Mouse (Mus musculus) ovary, postnatal 14 days (tissue): ENCODE measurements at regions not wholly inside any gene's neighbourhood (a gene's known extent, or its start where the extent isn't known, plus 50 kb on each side); places are given as distances from the start of the nearest gene placed in this dataset.

Experiments
- DNase-seq: peaks from one replicate; pipeline ENCODE4 v3.0.0; 2022; ENCODE audit warnings: low spot score

DNA sequence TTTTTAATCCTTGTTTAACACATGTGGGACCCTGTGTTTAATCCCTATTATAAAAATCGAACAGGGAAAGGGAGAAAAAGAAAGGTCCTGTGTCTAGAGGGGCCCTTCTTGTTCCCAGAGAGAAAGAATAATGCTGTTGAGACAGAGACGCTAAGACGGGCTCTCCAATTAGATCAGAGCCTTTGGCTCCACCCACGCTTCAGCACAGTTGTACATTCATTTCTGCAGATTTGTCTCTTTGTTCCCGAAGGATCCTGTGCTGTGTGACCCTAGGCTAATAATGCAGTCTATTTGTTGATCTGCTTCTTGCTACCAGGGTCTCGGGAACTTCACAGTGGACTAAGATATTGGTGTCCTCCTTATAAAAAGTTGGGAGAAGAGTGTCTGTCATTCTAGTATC is 92.0 kb downstream of the Cdc5l start:
- no peak for DNase-seq

DNA sequence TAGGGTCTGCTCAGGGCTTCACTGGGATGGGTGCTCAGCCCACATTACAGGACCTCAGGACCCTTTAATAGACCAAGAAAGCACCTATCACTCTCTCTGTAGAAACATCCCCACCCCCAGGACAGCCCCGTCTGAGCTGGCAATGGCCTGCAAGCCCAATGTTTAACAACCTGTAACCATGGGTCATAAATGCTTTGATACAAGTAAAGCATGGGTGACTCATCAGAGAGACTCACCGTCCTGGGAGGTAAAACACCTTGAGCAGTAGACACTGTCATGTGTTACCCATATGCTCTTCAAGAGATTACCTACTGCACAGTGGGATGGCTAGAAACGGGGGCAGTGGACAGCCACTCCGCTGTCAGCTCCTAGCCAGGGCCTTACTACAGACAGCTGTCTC is 92.7 kb downstream of the Cdc5l start:
- no peak for DNase-seq

- no peak for DNase-seq
Observed at GRCm38 (mm10) chr17:45339226-45339625, 94.3 kb downstream of the Cdc5l start.

GRCm38 (mm10) chr17:45338086-45338485 is 95.5 kb downstream of the Cdc5l start:
- DNase-seq = no peak

DNA sequence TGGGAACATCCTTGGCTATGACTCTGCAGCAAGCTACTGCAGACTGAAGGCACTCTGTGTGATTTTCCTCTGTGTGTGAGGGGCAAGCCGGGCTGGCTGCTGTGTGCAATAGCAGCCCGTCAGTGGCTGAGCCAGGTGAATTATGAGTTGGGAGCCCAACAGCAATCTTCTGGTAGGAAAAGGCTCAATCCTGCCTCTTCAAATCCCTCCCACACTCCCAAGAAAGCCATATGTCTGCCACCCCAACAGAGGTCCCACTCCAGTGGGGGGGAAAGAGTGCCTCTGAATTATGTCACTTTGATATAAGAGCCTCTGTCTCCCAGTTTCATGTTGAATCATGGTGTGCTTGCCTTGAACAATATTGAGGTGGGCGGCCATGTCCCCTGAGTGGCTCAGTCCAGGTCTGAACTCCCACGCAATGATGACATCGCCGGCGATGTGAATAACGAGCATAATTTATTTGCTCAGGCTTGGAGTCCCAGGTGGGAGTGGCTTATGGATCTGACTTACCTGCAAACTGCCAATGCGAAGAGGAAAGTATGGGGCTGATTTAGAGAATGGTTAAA is 97.9 kb downstream of the Cdc5l start:
- DNase-seq = no peak

DNA sequence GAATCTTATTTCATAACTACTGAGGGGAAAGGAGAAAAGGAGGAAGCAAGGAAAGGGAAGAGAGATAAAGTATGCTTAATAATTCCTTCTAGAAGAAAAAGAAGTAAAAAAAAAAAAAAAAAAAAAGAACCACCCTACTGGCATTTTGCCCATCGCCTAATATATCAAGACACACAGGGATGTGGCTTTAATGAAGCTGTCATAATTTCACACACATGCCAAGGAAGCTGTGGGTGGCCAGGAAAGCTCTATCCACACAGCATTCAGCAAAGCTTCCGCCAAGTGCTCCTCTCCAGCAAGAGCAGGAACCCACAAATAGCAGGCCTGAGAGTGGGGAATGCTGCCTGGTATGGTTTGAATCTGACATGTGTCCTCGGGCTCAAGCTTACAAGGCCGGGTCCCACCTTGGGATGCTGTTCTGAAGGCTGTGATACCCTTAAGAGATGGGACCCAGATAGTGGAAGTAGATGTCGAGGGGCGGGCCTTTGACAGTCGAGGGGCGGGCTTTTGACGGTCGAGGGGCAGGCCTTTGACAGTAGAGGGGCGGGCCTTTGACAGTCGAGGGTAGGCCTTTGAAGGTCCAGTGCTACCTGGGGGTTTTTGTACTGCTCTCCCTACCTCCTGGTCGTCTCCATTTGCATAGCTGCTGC is 98.7 kb downstream of the Cdc5l start:
- DNase-seq = no peak

- no peak for DNase-seq
Observed at GRCm38 (mm10) chr17:45332321-45332720, 101.2 kb downstream of the Cdc5l start.

GRCm38 (mm10) chr17:45329241-45329640 is 104.3 kb downstream of the Cdc5l start:
- no peak for DNase-seq

GRCm38 (mm10) chr17:45326726-45327125 is 106.8 kb downstream of the Cdc5l start:
- DNase-seq = no peak

DNA sequence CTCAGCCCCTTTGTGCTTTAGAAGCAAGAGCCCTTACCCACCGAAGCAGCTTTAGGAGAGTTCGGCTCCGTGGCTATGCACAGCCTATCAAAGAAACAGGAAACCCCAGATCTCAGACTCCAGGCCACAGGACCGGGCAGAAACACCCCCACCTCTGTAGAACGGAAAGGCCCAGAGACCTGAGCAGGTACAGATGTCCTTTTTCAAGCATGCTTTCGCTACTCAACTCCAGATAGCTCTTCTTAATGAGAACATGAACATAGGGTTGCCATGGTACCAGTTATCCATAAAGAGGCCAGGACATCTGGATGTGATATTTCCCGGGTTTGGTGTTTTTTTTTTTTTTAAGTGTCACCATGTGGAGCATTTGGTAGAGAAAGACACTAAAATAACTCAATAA is 107.4 kb downstream of the Cdc5l start:
- DNase-seq = no peak

DNA sequence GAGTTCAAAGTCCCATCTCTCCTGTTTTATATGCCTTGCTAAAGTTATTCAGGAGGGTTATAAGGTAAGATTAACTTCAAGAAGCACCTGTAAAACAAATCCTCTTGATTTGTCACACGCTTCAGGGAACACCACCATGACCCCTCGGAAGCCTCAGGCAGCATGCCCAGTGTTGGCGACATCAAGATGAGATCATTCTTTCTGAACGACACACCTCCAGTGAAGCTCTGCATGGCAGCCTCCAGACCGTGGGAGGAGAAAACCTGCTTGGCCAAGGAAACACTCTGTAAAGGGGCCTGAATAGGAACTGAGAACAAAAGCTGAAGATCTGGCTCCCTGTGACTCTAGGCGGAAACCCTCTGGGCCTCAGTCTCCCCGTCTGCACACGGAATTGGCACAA is 110.7 kb downstream of the Cdc5l start:
- peak; percentile 19 for DNase-seq

GRCm38 (mm10) chr17:45320074-45320473 is 113.5 kb downstream of the Cdc5l start:
- DNase-seq = no peak

DNA sequence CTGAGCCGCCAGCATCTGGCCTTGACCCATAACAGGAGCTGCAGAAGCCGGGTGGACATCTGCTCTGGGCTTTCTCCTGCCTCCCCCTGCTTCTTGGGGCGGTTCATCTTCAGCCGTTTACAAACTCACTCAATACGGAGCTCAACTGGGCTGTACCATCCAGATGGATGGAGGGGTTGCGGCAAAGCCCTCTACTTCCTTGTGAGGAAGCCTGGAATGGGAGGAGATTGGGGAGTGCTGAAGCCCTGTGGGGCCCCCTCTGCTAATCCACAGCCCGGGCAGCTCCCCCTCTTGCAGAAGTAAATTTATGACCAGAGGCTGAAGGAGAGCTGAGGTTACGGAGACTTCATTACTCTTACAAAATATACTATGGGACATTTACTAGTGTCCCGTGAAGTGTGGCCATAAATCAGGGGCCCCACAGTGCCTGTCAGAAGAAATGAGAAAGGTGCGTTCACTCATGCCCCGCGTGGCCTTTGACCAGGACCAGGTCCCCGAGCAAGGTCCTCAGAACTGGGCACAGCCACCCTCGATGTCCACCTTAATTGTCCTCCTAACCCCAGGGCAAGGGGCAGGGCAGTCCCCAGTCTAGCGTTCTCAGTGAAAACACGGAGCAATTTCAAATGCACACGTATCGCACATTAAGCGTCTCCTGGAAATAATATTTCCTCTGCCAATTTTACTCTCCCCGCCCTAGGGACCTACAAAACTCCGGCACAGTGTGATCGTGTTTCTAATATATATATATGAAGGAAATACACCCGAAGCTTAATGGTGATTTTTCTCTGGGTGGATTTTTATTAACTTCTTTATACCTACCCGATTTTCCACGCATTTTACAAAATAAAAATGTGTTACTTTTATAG is 115.1 kb downstream of the Cdc5l start:
- DNase-seq = peak; percentile 21

- DNase-seq = peak; percentile 38
Observed at GRCm38 (mm10) chr17:45312510-45313266, 120.8 kb downstream of the Cdc5l start.

- no peak for DNase-seq
Observed at GRCm38 (mm10) chr17:45306506-45306905, 127.0 kb downstream of the Cdc5l start.

- DNase-seq = no peak
Observed at GRCm38 (mm10) chr17:45303183-45303582, 130.4 kb downstream of the Cdc5l start.

GRCm38 (mm10) chr17:45298355-45298754 is 135.2 kb downstream of the Cdc5l start:
- DNase-seq = no peak

- no peak for DNase-seq
Observed at GRCm38 (mm10) chr17:45297860-45298259, 135.7 kb downstream of the Cdc5l start.

DNA sequence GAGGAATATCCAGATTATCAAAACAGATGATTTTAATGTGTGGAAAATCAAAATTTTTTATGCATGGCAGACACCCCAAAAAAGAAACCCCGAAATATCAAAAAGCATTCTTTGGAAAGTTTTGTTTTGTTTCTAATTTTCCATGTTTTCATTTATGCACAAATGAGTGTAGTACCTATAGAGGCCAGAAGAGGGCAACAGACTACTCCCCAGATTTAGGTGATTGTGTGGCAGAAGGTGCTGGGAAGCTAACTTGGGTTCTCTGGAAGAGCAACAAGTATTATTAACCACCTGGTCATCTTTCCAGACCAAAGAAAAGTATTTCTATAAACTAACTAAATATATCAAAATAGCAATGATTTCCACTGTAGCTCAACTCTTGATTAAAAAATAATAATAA is 137.2 kb downstream of the Cdc5l start:
- DNase-seq = no peak

DNA sequence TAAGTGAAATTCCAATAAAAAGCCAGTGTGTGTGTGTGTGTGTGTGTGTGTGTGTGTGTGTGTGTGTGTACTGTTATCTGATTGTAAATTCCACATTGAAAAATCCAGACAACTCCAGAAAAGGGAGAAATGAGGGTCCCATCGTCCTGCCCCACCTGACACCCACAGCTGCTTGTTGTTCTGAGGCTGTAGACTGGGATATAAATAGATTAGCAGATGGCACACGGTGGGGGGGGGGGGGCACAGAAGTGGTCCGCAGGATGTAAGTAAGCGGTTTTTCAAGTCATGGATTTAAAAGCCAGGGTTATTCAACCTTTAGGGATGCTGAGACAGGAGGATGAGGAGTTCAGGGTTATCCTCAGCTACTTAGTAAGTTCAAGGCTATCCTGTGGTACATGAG is 138.7 kb downstream of the Cdc5l start:
- no peak for DNase-seq

DNA sequence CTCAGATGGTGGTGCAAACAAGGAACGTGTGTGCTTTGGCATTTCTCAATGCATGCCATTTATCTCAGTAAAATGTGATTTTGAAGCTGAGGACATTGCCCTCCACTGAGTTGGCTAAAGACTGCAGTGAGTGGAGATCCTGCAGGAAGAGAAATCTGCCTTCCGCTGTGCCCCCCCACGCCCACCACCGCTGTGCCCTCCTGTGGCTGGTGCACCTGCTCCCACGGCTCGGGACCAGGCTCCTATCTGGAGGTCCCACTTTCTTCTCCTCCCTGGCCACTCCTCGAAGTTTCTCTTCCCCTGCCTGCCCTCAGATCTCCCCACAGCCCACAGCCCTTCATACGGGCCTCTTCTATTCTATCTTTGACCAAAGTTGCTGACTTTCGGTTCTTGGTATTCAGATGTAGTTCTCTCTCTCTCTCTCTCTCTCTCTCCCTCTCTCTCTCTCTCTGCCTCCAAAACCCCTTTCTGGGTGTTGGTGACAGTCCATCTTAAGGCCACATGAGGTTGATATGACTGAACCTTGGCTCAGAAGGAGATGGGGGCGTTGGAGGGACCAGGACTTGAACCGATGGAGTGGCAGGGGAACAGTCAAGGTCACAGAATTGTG is 139.2 kb downstream of the Cdc5l start:
- no peak for DNase-seq

- DNase-seq = no peak
Observed at GRCm38 (mm10) chr17:45292883-45293282, 140.7 kb downstream of the Cdc5l start.
